Comparison of ENCODE assay signal across 9 mouse cellular contexts in the genomic region with DNA sequence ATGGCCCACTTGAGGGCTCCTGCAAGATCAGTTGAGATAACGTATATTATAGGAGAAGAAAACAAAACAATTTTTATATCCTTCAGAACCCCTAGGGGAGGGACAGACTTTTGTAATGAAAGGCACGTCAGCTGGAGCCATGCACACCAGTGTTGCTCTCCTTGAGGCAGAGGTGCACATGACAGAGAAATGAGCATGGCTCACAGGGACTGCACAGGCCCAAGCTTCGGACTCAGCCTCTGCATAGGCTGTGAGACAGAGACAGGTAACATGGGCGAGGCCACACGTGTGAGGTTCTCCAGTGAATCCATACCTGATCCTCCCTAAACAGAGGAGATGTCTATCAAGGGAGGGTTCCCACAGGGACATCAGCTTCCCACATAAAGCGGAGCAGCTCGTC. TPM values are rescaled to one million over a fixed set of nuclear protein-coding genes. Genes with fewer than 3 reads are reported as not detected.
DNase-seq lines count a peak whose midpoint lies in the region; ATAC-seq and TF ChIP-seq lines count a peak whose summit lies in the region.
"Had no signal": no experiment of that assay in that cellular context is flagged by ENCODE, and none has a peak within 500 bp of the region (broad histone marks: within the 10 kb centered on the region; RNA-seq: fewer than 3 reads in every experiment).

No protein-coding gene starts in this region.

- H3K27ac ChIP-seq in gastrocnemius, adult 2 months: peak overlapping the region; percentile 92
- H3K27ac ChIP-seq in lung, embryonic 16.5 days (ENCODE audit: low read length): peak overlapping the region; percentile 80
- H3K27ac ChIP-seq in limb, embryonic 10.5 days: peak overlapping the region; percentile 30
- peak overlapping the region; percentile 7; the same call in 1 of the 2 replicates for H3K27ac ChIP-seq in neural tube, embryonic 15.5 days (replicated peaks)

- no peak for ATAC-seq in lung, embryonic 16.5 days (ENCODE audit: low read depth)
- ATAC-seq in neural tube, embryonic 15.5 days (ENCODE audit: low FRiP score): 0 out of 2 replicates have a peak, but pooled peaks have one; percentile 3
- ATAC-seq in monocyte, adult 5-6 weeks (replicated peaks; ENCODE audit: insufficient number of reproducible peaks, low FRiP score, low TSS enrichment, poor library complexity, severe bottlenecking): no peak
- ATAC-seq in megakaryocyte progenitor cell, adult 5-6 weeks (replicated peaks; ENCODE audit: poor library complexity): no peak

- no peak for TF ChIP-seq CTCF in gastrocnemius, adult 2 months (IDR thresholded peaks at IDR 0.05)

- no peaks in the 10 kb centered on the region for H3K9me3 ChIP-seq in lung, embryonic 16.5 days (ENCODE audit: control insufficient read depth, low read length)
- no peaks in the 10 kb centered on the region for H3K9me3 ChIP-seq in limb, embryonic 10.5 days (replicated peaks)
- no peaks in the 10 kb centered on the region for H3K9me3 ChIP-seq in neural tube, embryonic 15.5 days (replicated peaks)

- peak overlapping the region; percentile 64 for H3K4me3 ChIP-seq in gastrocnemius, adult 2 months
- no peak overlapping the region for H3K4me3 ChIP-seq in lung, embryonic 16.5 days (ENCODE audit: low read length)
- no peak overlapping the region for H3K4me3 ChIP-seq in limb, embryonic 10.5 days
- H3K4me3 ChIP-seq in neural tube, embryonic 15.5 days (replicated peaks): no peak overlapping the region

- intact Hi-C loops in gastrocnemius, adult 2 months (cut with DNase I): loop anchor here (5.0 to 10.0 kb wide), 3 partner anchors 53 to 375 kb away; a partner anchor contains a TSS
- intact Hi-C loops in gastrocnemius, postnatal 14 days (cut with DNase I; ENCODE audit: low total_unique reads): no loop called here

- DNase-seq in gastrocnemius, adult 2 months: no peak
- DNase-seq in gastrocnemius, postnatal 14 days: no peak
- no peak for DNase-seq in lung, postnatal 4 days
- DNase-seq in limb, embryonic 10.5 days (ENCODE audit: low spot score): no peak

- 0 out of 2 replicates have a peak overlapping the region, but pooled peaks have one; percentile 9 for H3K9ac ChIP-seq in lung, embryonic 16.5 days (ENCODE audit: low read length)
- no peak overlapping the region for H3K9ac ChIP-seq in neural tube, embryonic 15.5 days (replicated peaks)

- peaks cover 7% of the 10 kb centered on the region; the same call in 1 of the 2 replicates for H3K36me3 ChIP-seq in lung, embryonic 16.5 days (ENCODE audit: control insufficient read depth, insufficient read depth, low read length)
- peaks cover 82% of the 10 kb centered on the region for H3K36me3 ChIP-seq in limb, embryonic 10.5 days
- 0 out of 2 replicates have a peak, but pooled peaks cover 3% of the 10 kb centered on the region for H3K36me3 ChIP-seq in neural tube, embryonic 15.5 days

- peaks cover 28% of the 10 kb centered on the region for H3K4me1 ChIP-seq in lung, embryonic 16.5 days (replicated peaks; ENCODE audit: control insufficient read depth, insufficient read depth, low read length)
- H3K4me1 ChIP-seq in limb, embryonic 10.5 days: peaks cover 42% of the 10 kb centered on the region
- peaks cover 21% of the 10 kb centered on the region for H3K4me1 ChIP-seq in neural tube, embryonic 15.5 days

- 74% methylated on average over 7 of the region's 7 CpGs for WGBS in lung, embryonic 16.5 days
- WGBS in limb, embryonic 10.5 days: 77% methylated on average over 7 of the region's 7 CpGs
- WGBS in neural tube, embryonic 15.5 days: 74% methylated on average over 7 of the region's 7 CpGs

- no peaks in the 10 kb centered on the region for H3K27me3 ChIP-seq in lung, embryonic 16.5 days (ENCODE audit: control insufficient read depth, insufficient read depth, low read depth, low read length)
- no peaks in the 10 kb centered on the region for H3K27me3 ChIP-seq in limb, embryonic 10.5 days (ENCODE audit: low read depth, poor library complexity, severe bottlenecking)
- H3K27me3 ChIP-seq in neural tube, embryonic 15.5 days (replicated peaks): no peaks in the 10 kb centered on the region
- H3K27me3 ChIP-seq: Patski had no signal

- H3K4me2 ChIP-seq in lung, embryonic 16.5 days (ENCODE audit: low read depth, low read length): no peak overlapping the region
- no peak overlapping the region for H3K4me2 ChIP-seq in neural tube, embryonic 15.5 days

RNA-seq across cellular contexts. Expression of a gene that starts 52.7 kb away (rescaled TPM):
- 10 to 100 TPM; 12.0 to 18.4 TPM for total RNA-seq in gastrocnemius, adult 2 months (2021)
- 10 to 100 TPM; 15.5 to 17.7 TPM for total RNA-seq in gastrocnemius, postnatal 14 days (2021)
- 40.6 and 46.0 TPM in 2 replicates for polyA plus RNA-seq in lung, embryonic 16.5 days (2015; fragmentation: Nextera tagmentation; extraction: Ambion mirVana)
- 20.5 and 29.4 TPM in 2 replicates for polyA plus RNA-seq in limb, embryonic 10.5 days (2016; fragmentation: Nextera tagmentation; extraction: Ambion mirVana)
- polyA plus RNA-seq in neural tube, embryonic 15.5 days (2015; fragmentation: Nextera tagmentation; extraction: Ambion mirVana): 15.9 and 20.0 TPM in 2 replicates
- total RNA-seq in monocyte, adult 5-6 weeks (2017): 12.1 to 14.6 TPM (median 13.1 TPM) in 3 replicates
- 8.2 and 9.3 TPM in 2 replicates for total RNA-seq in megakaryocyte progenitor cell, adult 5-6 weeks (2015)
- total RNA-seq in megakaryocyte progenitor cell, adult 5-6 weeks (2017): 10.2 and 12.2 TPM in 2 replicates

Comparison
In these comparisons a context has a peak if more than half of its experiments do, and no peak if none do; other contexts are left out.
1. H3K27ac ChIP-seq: peak in every context shown above with its lines; median percentile 92 in gastrocnemius, adult 2 months; 80 in lung, embryonic 16.5 days; 30 in limb, embryonic 10.5 days; 7 in neural tube, embryonic 15.5 days.